Mouse (Mus musculus) stomach, embryonic 15.5 days (tissue): ENCODE results near the gene Kansl2. TPM values are rescaled to one million over a fixed set of nuclear protein-coding genes. Genes with fewer than 3 reads are reported as not detected.
A peak's percentile ranks its signal among the peaks of the same experiment; 100 is the strongest.

Experiments
- ATAC-seq: fragments of 200-750 bp; cut with Nextera tagmentation; 2 replicates; pipeline ENCODE4 v1.8.0; 2017; ENCODE audit warnings: low read depth, moderate number of reproducible peaks, moderate TSS enrichment; ENCODE audit not compliant: insufficient read depth, low FRiP score
- H3K27ac ChIP-seq: fragments of 300-500 bp; sonication (generic); 2 replicates; pipeline ENCODE4 v1.5.1; 2015; ENCODE audit warnings: mild to moderate bottlenecking, inconsistent platforms
- H3K27me3 ChIP-seq: fragments of 300-500 bp; sonication (generic); replicated peaks from 2 replicates; pipeline ENCODE4 v1.6.1; 2015; ENCODE audit warnings: inconsistent platforms
- H3K36me3 ChIP-seq: fragments of 300-500 bp; sonication (generic); 2 replicates; pipeline ENCODE4 v1.6.1; 2015; ENCODE audit warnings: inconsistent platforms
- H3K4me1 ChIP-seq: fragments of 300-500 bp; sonication (generic); 2 replicates; pipeline ENCODE4 v1.6.1; 2015; ENCODE audit warnings: inconsistent platforms
- H3K4me2 ChIP-seq: fragments of 300-500 bp; sonication (generic); 2 replicates; pipeline ENCODE4 v1.6.1; 2015; ENCODE audit warnings: mild to moderate bottlenecking, inconsistent platforms
- H3K4me3 ChIP-seq: fragments of 300-500 bp; sonication (generic); replicated peaks from 2 replicates; pipeline ENCODE4 v1.5.1; 2015; ENCODE audit warnings: inconsistent platforms
- H3K9ac ChIP-seq: fragments of 300-500 bp; sonication (generic); 2 replicates; pipeline ENCODE4 v1.6.1; 2015; ENCODE audit warnings: inconsistent platforms
- H3K9me3 ChIP-seq: fragments of 300-500 bp; sonication (generic); 2 replicates; pipeline ENCODE4 v1.6.1; 2016; ENCODE audit warnings: inconsistent platforms
- WGBS: fragments of 180-500 bp; shearing (Covaris S2); methylation state at CpG from one replicate; pipeline ENCODE4 v1.1.7; 2015; 5-methylcytosine and 5-hydroxymethylcytosine counted together
- microRNA-seq: library from miRNA; unstranded; fragments of <30 nt; microRNA quantifications from one replicate; pipeline ENCODE4, GENCODE M21; 2016
- polyA plus RNA-seq: library from polyadenylated mRNA; unstranded; fragments of >200 nt; fragmentation: Nextera tagmentation; extraction: Ambion mirVana; gene quantifications from 2 replicates; pipeline ENCODE4 v1.2.1, GENCODE M21; 2015

Kansl2 gene
- polyA plus RNA-seq, 1 experiment from 2014 or later: 79.4 TPM

DNA sequence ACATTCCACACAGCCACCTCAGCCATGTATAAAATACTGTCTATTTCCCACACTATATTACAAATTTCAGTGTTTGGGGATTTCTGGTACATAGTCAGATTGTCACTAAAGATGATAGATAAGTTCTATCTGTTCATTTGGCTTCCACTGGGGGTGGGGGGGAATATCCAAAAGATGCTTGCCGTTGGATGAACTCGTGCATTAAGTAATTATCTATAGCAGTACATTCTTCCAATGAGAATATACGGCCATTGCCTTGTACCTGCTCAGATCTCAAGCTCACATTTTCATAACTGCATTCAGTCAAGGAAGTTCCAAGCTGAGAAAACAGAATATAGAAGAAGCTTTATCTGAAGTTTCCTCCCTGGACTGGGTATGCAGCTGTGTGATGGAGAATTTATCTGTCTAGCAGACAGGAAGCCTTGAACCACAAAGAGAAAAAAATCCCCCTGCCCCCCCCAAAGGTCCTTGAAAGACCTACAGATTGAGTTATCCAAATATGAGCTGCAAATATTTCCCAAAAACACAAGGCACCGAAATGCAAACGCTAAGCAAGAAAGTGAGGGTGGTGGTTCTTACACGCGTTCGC is 47.5 kb downstream of the Kansl2 start:
- no peak for ATAC-seq
- Histone ChIP-seq H3K4me1 (no peaks in the 10 kb centered on the region), H3K4me2 (no peak overlapping the region), H3K27me3 (no peaks in the 10 kb centered on the region), H3K36me3 (no peaks in the 10 kb centered on the region), H3K9ac (no peak overlapping the region), H3K27ac (no peak overlapping the region), H3K9me3 (no peaks in the 10 kb centered on the region), H3K4me3 (no peak overlapping the region)
- WGBS: 90% methylated on average over 8 of the region's 8 CpGs

DNA sequence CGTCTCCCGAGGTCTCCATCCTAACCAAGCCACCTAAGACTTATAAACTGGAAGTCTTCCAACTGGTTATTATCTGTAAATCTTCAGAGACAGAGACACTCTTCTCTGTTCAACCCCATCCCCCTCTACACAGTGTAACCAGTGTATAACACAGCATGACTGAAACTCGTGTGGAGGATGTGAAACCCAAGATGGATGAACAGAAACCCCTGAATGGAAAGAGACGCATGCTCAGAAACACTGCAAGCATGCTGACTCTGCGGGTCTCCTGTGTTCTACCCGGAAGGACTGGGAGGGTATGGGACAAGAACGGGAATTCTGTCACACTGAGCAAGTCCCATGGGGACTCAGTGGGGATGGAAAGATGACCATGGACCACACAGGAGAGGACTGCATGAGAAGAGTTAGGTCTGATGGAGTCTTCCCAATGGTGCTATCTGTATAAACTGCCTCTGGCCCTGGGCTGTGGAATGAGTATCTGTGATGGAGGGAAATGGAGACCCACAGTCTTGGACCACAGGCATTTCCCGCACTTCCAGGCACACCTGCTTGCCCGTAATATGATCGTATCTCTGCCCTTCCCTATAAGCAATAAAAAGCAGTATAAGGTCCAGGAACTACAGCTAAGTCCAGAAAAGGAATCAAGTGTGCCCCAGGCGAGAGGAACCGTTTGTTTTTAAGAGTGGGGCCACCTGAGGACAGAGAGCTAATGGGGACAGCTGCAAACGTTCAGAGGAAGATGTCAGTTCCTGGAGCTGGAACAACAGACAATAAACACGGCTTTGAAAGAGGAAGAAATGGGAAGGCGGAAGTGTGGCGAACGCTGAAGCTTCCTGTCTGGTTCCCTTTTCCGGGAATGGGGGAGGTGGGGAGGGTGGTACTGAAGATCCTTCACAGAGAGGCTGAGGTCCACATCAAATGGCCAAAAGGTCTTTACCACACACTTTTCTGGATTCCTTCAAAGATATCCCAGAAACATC is 49.9 kb downstream of the Kansl2 start:
- no peak overlapping the region for H3K4me3 ChIP-seq
- no peaks in the 10 kb centered on the region for H3K36me3 ChIP-seq
- H3K4me1 ChIP-seq: no peaks in the 10 kb centered on the region
- H3K4me2 ChIP-seq: no peak overlapping the region
- no peaks in the 10 kb centered on the region for H3K9me3 ChIP-seq
- no peaks in the 10 kb centered on the region for H3K27me3 ChIP-seq
- H3K9ac ChIP-seq: no peak overlapping the region
- 57% methylated on average over 18 of the region's 18 CpGs for WGBS
- ATAC-seq: no peak
- peak overlapping the region; percentile 21; the same call in 1 of the 2 replicates for H3K27ac ChIP-seq

DNA sequence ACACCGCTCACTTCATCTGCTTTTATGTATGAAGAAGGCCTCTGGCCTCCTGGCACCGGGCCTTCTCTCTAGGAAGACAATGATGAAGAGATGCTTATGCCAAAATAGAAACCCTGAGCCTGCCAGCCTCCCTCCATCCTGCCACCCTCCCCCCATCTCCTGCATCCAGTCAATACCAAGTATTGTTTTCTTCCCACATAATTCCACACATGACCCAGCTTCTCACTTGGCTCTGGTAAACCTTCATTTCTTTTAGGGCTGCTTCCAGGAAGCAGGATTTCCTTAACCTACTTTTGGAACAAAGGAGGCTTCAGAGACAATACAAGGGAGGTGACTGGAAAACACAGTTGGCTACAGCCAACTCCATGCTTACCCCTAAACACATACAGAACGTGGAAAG is 51.4 kb downstream of the Kansl2 start, which contains the start of gene Lalba:
Gene Lalba (minus strand): TSS at position 21 of the 400 bp plus-strand sequence.
- no peak within 1 kb of the TSS for H3K27ac ChIP-seq
- H3K4me1 ChIP-seq: no peaks in the 10 kb centered on the region
- WGBS: 49% methylated on average over 3 of the region's 3 CpGs
- H3K9me3 ChIP-seq: no peaks in the 10 kb centered on the region
- no peak within 1 kb of the TSS for H3K4me2 ChIP-seq
- no peak within 1 kb of the TSS for H3K9ac ChIP-seq
- no peaks in the 10 kb centered on the region for H3K36me3 ChIP-seq
- ATAC-seq: no peak
- no peak within 1 kb of the TSS for H3K4me3 ChIP-seq
- no peaks in the 10 kb centered on the region for H3K27me3 ChIP-seq

DNA sequence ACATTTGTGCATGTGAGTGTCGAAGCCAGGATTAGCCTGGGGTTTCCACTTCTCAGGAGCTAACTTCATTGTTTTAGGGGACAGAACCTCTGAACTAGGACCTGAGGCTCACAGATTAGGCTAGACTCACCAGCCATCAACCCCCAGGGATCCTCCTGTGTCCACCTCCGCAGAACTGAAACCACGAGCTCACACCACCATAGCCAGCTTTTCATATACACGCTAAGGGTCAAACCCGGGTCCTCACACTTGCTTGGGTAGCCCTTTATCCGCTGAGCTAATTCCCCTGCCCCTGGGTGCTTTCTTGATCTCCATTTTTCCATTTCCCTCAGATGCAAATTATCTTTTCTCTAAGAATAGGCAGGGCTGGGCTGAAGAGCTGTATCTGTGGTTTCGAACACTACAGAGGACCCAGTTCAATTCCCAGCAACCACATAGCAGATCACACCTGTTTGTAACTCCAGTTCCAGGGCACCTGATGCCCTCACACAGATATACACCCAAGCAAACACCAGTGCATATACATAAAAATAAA is 54.4 kb downstream of the Kansl2 start:
- no peak for ATAC-seq
- Histone ChIP-seq H3K36me3 (no peaks in the 10 kb centered on the region), H3K27ac (no peak overlapping the region), H3K4me3 (no peak overlapping the region), H3K9me3 (no peaks in the 10 kb centered on the region), H3K4me1 (no peaks in the 10 kb centered on the region), H3K4me2 (no peak overlapping the region), H3K27me3 (no peaks in the 10 kb centered on the region), H3K9ac (no peak overlapping the region)
- WGBS: 68% methylated on average over 7 of the region's 7 CpGs

DNA sequence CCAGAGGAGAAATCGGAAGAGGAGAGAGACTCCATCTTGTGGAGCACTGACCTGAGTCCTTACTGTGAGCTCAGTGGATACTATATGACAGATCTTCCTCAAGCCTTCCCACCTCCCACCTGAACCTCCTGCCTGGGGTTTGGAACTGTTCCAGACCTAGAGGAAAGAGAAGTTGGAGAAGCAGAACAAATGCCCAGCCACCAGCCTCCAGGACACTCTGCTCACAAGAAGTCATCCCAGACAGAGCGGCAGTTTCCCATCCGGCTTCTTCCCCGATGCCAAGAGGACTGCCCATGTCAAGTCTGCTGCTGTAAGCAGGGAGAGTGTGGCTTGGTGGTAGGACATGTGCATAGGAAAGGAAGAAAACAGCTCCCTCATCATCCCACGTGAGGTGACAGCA is 57.8 kb downstream of the Kansl2 start:
- no peaks in the 10 kb centered on the region for H3K4me1 ChIP-seq
- no peak for ATAC-seq
- H3K27ac ChIP-seq: no peak overlapping the region
- H3K9ac ChIP-seq: no peak overlapping the region
- H3K4me2 ChIP-seq: no peak overlapping the region
- H3K4me3 ChIP-seq: no peak overlapping the region
- H3K27me3 ChIP-seq: no peaks in the 10 kb centered on the region
- H3K36me3 ChIP-seq: no peaks in the 10 kb centered on the region
- WGBS: 80% methylated on average over 5 of the region's 5 CpGs
- H3K9me3 ChIP-seq: no peaks in the 10 kb centered on the region

DNA sequence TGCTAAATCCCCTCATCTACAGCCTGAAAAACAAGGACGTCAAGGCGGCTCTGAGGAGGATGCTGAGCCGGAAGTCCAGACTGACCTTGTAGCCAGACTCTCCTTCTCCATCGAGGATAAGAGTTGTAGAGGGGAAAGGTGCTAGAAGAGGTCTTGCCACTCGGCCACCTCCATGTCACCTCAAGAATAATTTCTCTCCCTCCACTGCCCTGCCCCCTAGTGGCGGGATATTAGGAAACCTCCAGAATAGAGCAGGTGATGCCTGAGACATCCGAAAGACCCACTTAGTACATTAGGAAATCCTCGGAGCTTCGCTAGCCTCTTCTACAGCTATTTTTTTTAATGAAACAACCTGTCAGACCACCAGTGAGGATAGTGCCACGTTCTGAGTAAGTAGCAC is 58.7 kb downstream of the Kansl2 start:
- Histone ChIP-seq H3K4me1 (no peaks in the 10 kb centered on the region), H3K9me3 (no peaks in the 10 kb centered on the region), H3K9ac (no peak overlapping the region), H3K4me3 (no peak overlapping the region), H3K27ac (no peak overlapping the region), H3K36me3 (no peaks in the 10 kb centered on the region), H3K27me3 (no peaks in the 10 kb centered on the region), H3K4me2 (no peak overlapping the region)
- no peak for ATAC-seq
- WGBS: 46% methylated on average over 10 of the region's 10 CpGs

DNA sequence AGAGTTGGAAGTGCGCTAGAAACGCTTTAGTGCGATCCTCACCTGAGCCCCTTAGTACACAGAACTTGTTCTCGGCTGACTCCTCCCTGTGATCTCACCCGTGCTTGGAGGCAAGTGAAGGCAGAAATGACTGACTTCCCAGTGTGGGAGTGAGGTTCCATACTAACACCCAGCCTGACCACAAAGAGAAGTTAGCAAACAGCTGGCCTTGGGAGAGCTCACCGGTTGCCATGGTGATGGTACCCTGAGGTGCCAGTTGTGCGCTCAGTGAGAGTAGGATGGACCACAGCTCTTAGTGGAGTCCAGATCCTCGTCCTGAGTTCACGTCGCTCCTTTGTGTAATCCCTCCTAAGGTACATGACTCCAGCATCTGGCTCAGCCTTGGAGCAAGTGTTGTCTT is 59.1 kb downstream of the Kansl2 start:
- no peaks in the 10 kb centered on the region for H3K27me3 ChIP-seq
- 75% methylated on average over 10 of the region's 10 CpGs for WGBS
- H3K9ac ChIP-seq: no peak overlapping the region
- H3K9me3 ChIP-seq: no peaks in the 10 kb centered on the region
- no peak overlapping the region for H3K4me3 ChIP-seq
- no peak for ATAC-seq
- no peak overlapping the region for H3K4me2 ChIP-seq
- no peak overlapping the region for H3K27ac ChIP-seq
- no peaks in the 10 kb centered on the region for H3K36me3 ChIP-seq
- H3K4me1 ChIP-seq: no peaks in the 10 kb centered on the region

DNA sequence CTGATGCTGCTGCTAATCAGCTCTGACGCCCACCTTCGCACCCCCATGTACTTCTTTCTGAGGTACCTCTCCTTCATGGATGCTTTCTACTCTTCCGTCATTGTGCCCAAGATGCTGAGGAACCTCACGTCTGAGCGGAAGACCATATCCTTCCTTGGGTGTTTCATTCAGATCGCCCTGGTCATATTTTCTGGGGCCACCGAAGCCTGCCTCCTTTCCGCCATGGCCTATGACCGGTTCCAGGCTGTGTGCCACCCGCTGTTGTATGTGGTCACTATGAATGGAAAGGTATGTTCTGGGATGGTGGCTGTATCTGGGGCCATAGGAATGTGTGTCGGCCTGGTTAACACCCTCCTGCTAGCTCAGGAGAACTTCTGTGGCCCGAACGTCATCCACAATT is 62.5 kb downstream of the Kansl2 start:
- Histone ChIP-seq H3K36me3 (no peaks in the 10 kb centered on the region), H3K27me3 (no peaks in the 10 kb centered on the region), H3K4me2 (no peak overlapping the region), H3K4me3 (no peak overlapping the region), H3K4me1 (no peaks in the 10 kb centered on the region), H3K27ac (no peak overlapping the region), H3K9ac (no peak overlapping the region), H3K9me3 (no peaks in the 10 kb centered on the region)
- no peak for ATAC-seq
- 92% methylated on average over 13 of the region's 13 CpGs for WGBS

DNA sequence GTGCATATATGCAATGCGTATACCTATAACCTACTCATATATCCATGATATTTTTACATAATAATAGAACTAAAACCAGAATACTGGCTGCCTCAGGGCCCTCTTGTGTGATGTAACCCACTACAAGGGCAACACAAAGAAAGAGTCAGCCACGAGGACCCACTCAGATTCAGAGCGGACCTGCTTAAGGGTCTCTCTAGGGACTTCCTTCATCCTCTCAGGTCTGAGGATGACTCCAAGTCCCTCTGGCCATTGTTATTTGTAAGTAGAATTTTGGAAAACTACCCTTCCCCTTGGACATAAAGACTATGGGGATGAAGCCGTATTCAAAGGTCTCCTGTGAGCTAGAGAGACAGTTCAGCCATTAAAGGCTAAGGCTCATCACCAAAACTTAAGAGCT is 64.5 kb downstream of the Kansl2 start, which contains the start of gene OR5BS1P:
Gene OR5BS1P (plus strand): TSS at position 301 of the 400 bp plus-strand sequence.
- Histone ChIP-seq H3K27ac (no peak within 1 kb of the TSS), H3K4me1 (no peaks in the 10 kb centered on the region), H3K9me3 (no peaks in the 10 kb centered on the region), H3K27me3 (no peaks in the 10 kb centered on the region), H3K4me2 (no peak within 1 kb of the TSS), H3K9ac (no peak within 1 kb of the TSS), H3K4me3 (no peak within 1 kb of the TSS), H3K36me3 (no peaks in the 10 kb centered on the region)
- WGBS: 94% methylated on average over 4 of the region's 4 CpGs
- ATAC-seq: no peak

Small RNAs within 50 kb of the gene (microRNA-seq; reads per million reads assigned to microRNA genes)
- gene Mir1291: not detected

Other genes with a start within 250 kb of the Kansl2 start
- gene Zfp641, start 238.1 kb downstream of the Kansl2 start, polyA plus RNA-seq: 0.55 and 0.62 TPM in 2 replicates
- gene Olfr285, start 216.9 kb downstream of the Kansl2 start, polyA plus RNA-seq: not detected in 2 replicates
- not detected in 2 replicates for gene Olfr284, start 193.3 kb downstream of the Kansl2 start, polyA plus RNA-seq
- not detected in 2 replicates for gene Olfr283, start 153.3 kb downstream of the Kansl2 start, polyA plus RNA-seq
- gene Olfr282, start 103.0 kb downstream of the Kansl2 start, polyA plus RNA-seq: not detected in 2 replicates
- 0.03 TPM in 1 of 2 replicates, not detected in the other for gene Olfr281, start 81.7 kb downstream of the Kansl2 start, polyA plus RNA-seq
- gene OR5BS1P, start 64.4 kb downstream of the Kansl2 start, polyA plus RNA-seq: not detected in 2 replicates
- 0.23 TPM in 1 of 2 replicates, not detected in the other for gene Lalba, start 51.5 kb downstream of the Kansl2 start, polyA plus RNA-seq
- gene Olfr279, start 41.9 kb downstream of the Kansl2 start, polyA plus RNA-seq: not detected in 2 replicates
- gene Ccnt1, start 36.7 kb upstream of the Kansl2 start, polyA plus RNA-seq: 46.7 and 48.6 TPM in 2 replicates
- 0.43 TPM in 1 of 2 replicates, not detected in the other for gene 4930415O20Rik, start 36.7 kb upstream of the Kansl2 start, polyA plus RNA-seq
- gene Adcy6, start 75.8 kb upstream of the Kansl2 start, polyA plus RNA-seq: 21.9 and 22.5 TPM in 2 replicates
- 29.0 and 32.2 TPM in 2 replicates for gene Cacnb3, start 96.6 kb upstream of the Kansl2 start, polyA plus RNA-seq
- 22.9 and 26.8 TPM in 2 replicates for gene Ddx23, start 128.6 kb upstream of the Kansl2 start, polyA plus RNA-seq
- 1.3 and 1.4 TPM in 2 replicates for gene Rnd1, start 143.2 kb upstream of the Kansl2 start, polyA plus RNA-seq
- 0.84 and 1.1 TPM in 2 replicates for gene Ccdc65, start 173.9 kb upstream of the Kansl2 start, polyA plus RNA-seq
- 112 and 123 TPM in 2 replicates for gene Fkbp11, start 193.9 kb upstream of the Kansl2 start, polyA plus RNA-seq
- 41.6 and 45.2 TPM in 2 replicates for gene Arf3, start 228.9 kb upstream of the Kansl2 start, polyA plus RNA-seq
- 0.08 TPM in 1 of 2 replicates, not detected in the other for gene Wnt10b, start 243.9 kb upstream of the Kansl2 start, polyA plus RNA-seq